Mouse (Mus musculus): ENCODE data around the gene Fgd3. TPM values are rescaled to one million over a fixed set of nuclear protein-coding genes. Genes with fewer than 3 reads are reported as not detected.

Fgd3 gene
- polyA plus RNA-seq, 1 experiment from 2014 or later = 0.60 TPM

DNA sequence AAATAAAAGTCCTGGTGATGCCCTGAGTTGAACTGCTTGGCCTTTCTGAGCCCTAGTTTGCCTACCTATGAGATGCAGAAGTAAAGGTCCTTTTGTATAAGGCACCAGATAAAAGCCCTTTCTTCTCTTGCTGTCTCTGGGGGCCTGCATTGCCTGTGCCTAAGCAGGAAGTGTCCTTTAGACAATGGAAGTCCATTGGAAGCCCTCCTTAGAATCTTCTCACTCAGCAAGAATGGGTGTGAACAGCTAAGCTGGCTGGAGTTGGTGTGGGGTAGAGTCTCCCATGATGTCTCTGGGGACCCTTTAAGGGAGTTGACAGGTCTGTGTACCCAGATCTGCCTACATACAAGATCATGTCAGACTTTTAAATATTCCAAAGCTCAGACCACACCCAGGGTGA, 33.3 kb upstream of the Fgd3 start:
- Histone ChIP-seq H3K27me3 (replicated peaks; ENCODE audit: control insufficient read depth, insufficient read depth, low read length) (no peaks in the 10 kb centered on the region), H3K27ac (ENCODE audit: low read depth, low read length) (no peak overlapping the region), H3K9ac (ENCODE audit: low read depth, low read length) (no peak overlapping the region), H3K4me2 (replicated peaks; ENCODE audit: low read depth) (no peak overlapping the region), H3K36me3 (ENCODE audit: control insufficient read depth, insufficient read depth) (no peaks in the 10 kb centered on the region), H3K9me3 (ENCODE audit: control insufficient read depth) (no peaks in the 10 kb centered on the region), H3K4me3 (ENCODE audit: low read depth, low read length) (no peak overlapping the region), H3K4me1 (replicated peaks; ENCODE audit: control insufficient read depth, insufficient read depth, low read length) (no peaks in the 10 kb centered on the region)
- TF ChIP-seq CTCF (IDR thresholded peaks at IDR 0.05; ENCODE audit: low read depth) = no peak
- ATAC-seq = no peak

DNA sequence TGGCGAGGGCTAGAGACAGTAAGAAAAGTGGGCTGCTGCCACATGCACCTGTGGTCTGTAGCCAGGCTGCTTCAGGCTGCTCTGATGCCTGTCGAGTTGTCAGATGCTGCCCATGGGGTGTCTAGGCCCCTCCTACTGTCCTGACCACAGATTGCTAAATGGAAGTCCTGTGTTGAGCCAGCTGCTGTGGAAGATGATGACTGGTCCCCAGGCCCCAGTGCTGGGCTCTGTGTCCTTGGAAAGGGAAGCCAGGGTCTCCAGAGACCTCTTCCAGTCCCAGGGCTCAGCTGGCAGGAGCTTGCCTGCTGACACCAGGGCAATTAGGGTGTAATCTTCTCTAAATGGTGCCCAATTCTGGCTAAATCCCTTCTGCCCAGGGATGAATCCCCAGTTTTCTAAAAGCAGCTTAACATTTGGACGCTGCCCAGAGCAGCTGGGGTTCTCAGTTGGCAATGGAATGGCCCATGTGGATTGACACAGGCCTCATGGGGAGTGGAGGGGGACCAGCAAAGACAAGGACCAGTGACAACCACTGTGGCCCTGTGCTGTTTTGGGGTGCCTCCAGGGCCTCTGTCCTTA, 32.6 kb upstream of the Fgd3 start:
- no peaks in the 10 kb centered on the region for H3K4me1 ChIP-seq (replicated peaks; ENCODE audit: control insufficient read depth, insufficient read depth, low read length)
- no peak overlapping the region for H3K4me3 ChIP-seq (ENCODE audit: low read depth, low read length)
- H3K27ac ChIP-seq (ENCODE audit: low read depth, low read length) = no peak overlapping the region
- H3K4me2 ChIP-seq (replicated peaks; ENCODE audit: low read depth) = no peak overlapping the region
- H3K27me3 ChIP-seq (replicated peaks; ENCODE audit: control insufficient read depth, insufficient read depth, low read length) = no peaks in the 10 kb centered on the region
- TF ChIP-seq CTCF (IDR thresholded peaks at IDR 0.05; ENCODE audit: low read depth) = no peak
- no peak for ATAC-seq
- WGBS = 71% methylated on average over 3 of the region's 3 CpGs
- H3K36me3 ChIP-seq (ENCODE audit: control insufficient read depth, insufficient read depth) = no peaks in the 10 kb centered on the region
- no peaks in the 10 kb centered on the region for H3K9me3 ChIP-seq (ENCODE audit: control insufficient read depth)
- H3K9ac ChIP-seq (ENCODE audit: low read depth, low read length) = no peak overlapping the region

DNA sequence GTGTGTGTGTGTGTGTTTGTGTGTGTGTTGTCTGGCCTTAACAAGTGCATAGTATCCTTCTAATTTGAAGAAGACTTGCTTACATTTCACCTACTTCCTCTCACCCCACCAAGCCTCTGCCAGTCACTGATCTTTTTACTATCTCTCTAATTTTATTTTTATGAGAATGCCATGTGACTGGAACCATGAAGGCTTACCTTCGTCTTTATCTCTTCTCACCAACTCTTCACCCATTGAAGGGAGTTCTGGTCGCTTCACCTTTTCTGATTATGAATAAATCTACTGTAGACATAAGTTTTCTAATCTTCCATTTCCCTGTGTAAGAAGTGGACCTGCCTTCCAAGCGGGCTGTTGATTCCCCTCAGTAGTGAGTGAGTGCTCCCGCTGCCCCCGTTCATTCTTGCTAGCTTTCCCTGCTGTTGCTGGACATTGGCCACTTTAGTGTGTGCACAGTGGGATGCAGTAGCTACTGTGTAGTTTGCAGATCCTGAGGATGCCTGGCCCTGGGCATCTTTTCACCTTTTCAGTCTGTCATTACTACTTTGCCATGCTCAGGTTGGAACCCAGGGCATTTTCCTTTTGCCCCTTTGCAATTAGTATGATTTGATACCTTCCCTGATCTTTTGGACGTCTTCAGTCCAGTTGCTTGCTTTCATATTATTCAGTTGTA, 29.9 kb upstream of the Fgd3 start:
- no peak for ATAC-seq
- no peak overlapping the region for H3K4me2 ChIP-seq (replicated peaks; ENCODE audit: low read depth)
- no peak overlapping the region for H3K9ac ChIP-seq (ENCODE audit: low read depth, low read length)
- H3K4me3 ChIP-seq (ENCODE audit: low read depth, low read length) = no peak overlapping the region
- H3K27ac ChIP-seq (ENCODE audit: low read depth, low read length) = no peak overlapping the region
- no peaks in the 10 kb centered on the region for H3K36me3 ChIP-seq (ENCODE audit: control insufficient read depth, insufficient read depth)
- no peaks in the 10 kb centered on the region for H3K27me3 ChIP-seq (replicated peaks; ENCODE audit: control insufficient read depth, insufficient read depth, low read length)
- H3K4me1 ChIP-seq (replicated peaks; ENCODE audit: control insufficient read depth, insufficient read depth, low read length) = 0 out of 2 replicates have a peak, but pooled peaks cover 5% of the 10 kb centered on the region
- WGBS = 76% methylated on average over 6 of the region's 6 CpGs
- H3K9me3 ChIP-seq (ENCODE audit: control insufficient read depth) = no peaks in the 10 kb centered on the region
- no peak for TF ChIP-seq CTCF (IDR thresholded peaks at IDR 0.05; ENCODE audit: low read depth)

DNA sequence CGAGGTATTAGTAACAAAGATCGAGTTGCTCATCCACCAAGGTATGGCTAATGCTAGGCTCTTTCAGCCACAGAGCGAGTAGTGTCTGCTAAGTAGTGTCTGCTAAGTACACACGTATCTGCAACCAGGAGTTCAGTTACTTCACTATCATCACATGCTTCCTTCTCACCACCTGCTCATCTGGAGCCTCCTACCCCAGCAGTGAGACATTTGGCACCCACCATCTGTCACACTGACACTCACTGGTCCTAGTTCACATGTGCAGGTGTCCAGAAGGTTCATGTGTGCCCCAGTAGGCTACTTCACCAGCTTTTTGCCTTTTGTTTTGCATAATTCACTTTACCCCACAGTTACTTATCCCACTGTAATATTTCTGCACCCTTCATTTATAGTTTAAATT, 29.2 kb upstream of the Fgd3 start:
- Histone ChIP-seq H3K4me1 (replicated peaks; ENCODE audit: control insufficient read depth, insufficient read depth, low read length) (peaks cover 11% of the 10 kb centered on the region; the same call in 1 of the 2 replicates), H3K9me3 (ENCODE audit: control insufficient read depth) (no peaks in the 10 kb centered on the region), H3K4me3 (ENCODE audit: low read depth, low read length) (no peak overlapping the region), H3K27me3 (replicated peaks; ENCODE audit: control insufficient read depth, insufficient read depth, low read length) (no peaks in the 10 kb centered on the region), H3K36me3 (ENCODE audit: control insufficient read depth, insufficient read depth) (no peaks in the 10 kb centered on the region), H3K4me2 (replicated peaks; ENCODE audit: low read depth) (no peak overlapping the region), H3K27ac (ENCODE audit: low read depth, low read length) (no peak overlapping the region), H3K9ac (ENCODE audit: low read depth, low read length) (no peak overlapping the region)
- TF ChIP-seq CTCF (IDR thresholded peaks at IDR 0.05; ENCODE audit: low read depth) = no peak
- 83% methylated on average over 4 of the region's 4 CpGs for WGBS
- no peak for ATAC-seq

DNA sequence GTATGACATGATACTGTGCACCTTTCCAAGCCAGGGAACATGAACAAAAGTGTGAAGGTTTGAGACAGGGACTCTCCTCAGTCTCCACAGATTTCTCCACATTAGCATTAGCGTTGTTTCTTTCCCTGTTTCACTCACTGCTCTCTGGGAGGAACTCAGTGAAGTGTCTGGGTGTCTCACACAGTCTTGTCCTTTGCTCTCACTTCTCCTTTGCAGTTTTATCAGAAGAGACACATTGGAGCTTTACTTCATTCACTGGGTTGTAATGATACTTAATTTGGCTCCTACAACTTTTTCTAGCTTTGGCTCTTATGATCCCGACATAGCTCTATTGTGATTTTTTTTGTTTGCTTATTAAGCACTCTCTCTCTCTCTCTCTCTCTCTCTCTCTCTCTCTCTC, 28.4 kb upstream of the Fgd3 start:
- WGBS = 73% methylated on average over 2 of the region's 2 CpGs

DNA sequence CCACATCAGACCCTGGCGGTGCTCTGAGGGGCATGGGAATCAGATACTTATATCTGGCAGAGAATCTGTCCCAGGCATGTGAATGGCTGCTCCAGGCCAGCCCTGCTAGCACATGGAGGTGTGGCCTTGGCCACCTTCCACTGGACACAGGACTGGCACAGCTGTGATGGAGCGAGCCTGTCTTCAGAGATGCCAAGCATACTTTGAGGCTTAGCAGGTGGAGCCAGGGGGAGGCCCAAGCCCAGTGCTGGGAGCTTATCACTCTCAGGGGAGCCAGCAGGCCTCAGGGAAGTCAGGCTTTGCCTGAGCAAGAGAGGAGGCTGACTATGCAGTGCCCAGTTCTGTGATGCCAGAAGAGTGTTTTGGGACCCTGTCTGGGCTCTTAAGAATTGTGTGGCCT, 25.4 kb upstream of the Fgd3 start:
- ATAC-seq = no peak
- TF ChIP-seq CTCF (IDR thresholded peaks at IDR 0.05; ENCODE audit: low read depth) = no peak
- Histone ChIP-seq H3K36me3 (ENCODE audit: control insufficient read depth, insufficient read depth) (no peaks in the 10 kb centered on the region), H3K4me3 (ENCODE audit: low read depth, low read length) (no peak overlapping the region), H3K9ac (ENCODE audit: low read depth, low read length) (0 out of 2 replicates have a peak overlapping the region, but pooled peaks have one; percentile 3), H3K4me2 (replicated peaks; ENCODE audit: low read depth) (no peak overlapping the region), H3K27ac (ENCODE audit: low read depth, low read length) (no peak overlapping the region), H3K27me3 (replicated peaks; ENCODE audit: control insufficient read depth, insufficient read depth, low read length) (no peaks in the 10 kb centered on the region), H3K4me1 (replicated peaks; ENCODE audit: control insufficient read depth, insufficient read depth, low read length) (peaks cover 31% of the 10 kb centered on the region; the same call in 1 of the 2 replicates), H3K9me3 (ENCODE audit: control insufficient read depth) (no peaks in the 10 kb centered on the region)
- 58% methylated on average over 2 of the region's 2 CpGs for WGBS

More for the DNA sequence above, 28.4 kb upstream of the Fgd3 start:
- Histone ChIP-seq H3K4me1 (replicated peaks; ENCODE audit: control insufficient read depth, insufficient read depth, low read length) (peaks cover 17% of the 10 kb centered on the region; the same call in 1 of the 2 replicates), H3K4me3 (ENCODE audit: low read depth, low read length) (no peak overlapping the region), H3K27me3 (replicated peaks; ENCODE audit: control insufficient read depth, insufficient read depth, low read length) (no peaks in the 10 kb centered on the region), H3K9ac (ENCODE audit: low read depth, low read length) (no peak overlapping the region), H3K9me3 (ENCODE audit: control insufficient read depth) (no peaks in the 10 kb centered on the region), H3K27ac (ENCODE audit: low read depth, low read length) (no peak overlapping the region), H3K4me2 (replicated peaks; ENCODE audit: low read depth) (no peak overlapping the region), H3K36me3 (ENCODE audit: control insufficient read depth, insufficient read depth) (no peaks in the 10 kb centered on the region)
- no peak for TF ChIP-seq CTCF (IDR thresholded peaks at IDR 0.05; ENCODE audit: low read depth)
- no peak for ATAC-seq

Data from intestine, postnatal 0 days (tissue).